Comparison of ENCODE assay signal across 26 mouse cellular contexts in genomic region chr9:63350030-63350429, GRCm38 (mm10).
"Had no signal": no experiment of that assay in that cellular context is flagged by ENCODE, and none has a peak within 500 bp of the region (broad histone marks: within the 10 kb centered on the region; RNA-seq: fewer than 3 reads in every experiment).

No protein-coding gene starts in this region.

- H3K9me3 ChIP-seq: heart, embryonic 13.5 days; heart, embryonic 15.5 days; hindbrain, embryonic 13.5 days; hindbrain, embryonic 15.5 days; kidney, embryonic 15.5 days; limb, embryonic 13.5 days; limb, embryonic 15.5 days; liver, embryonic 12.5 days had no signal

- H3K36me3 ChIP-seq: heart, embryonic 15.5 days; hindbrain, embryonic 13.5 days; hindbrain, embryonic 15.5 days; kidney, embryonic 15.5 days had no signal

- H3K27me3 ChIP-seq: heart, embryonic 13.5 days; heart, embryonic 15.5 days; hindbrain, embryonic 13.5 days; hindbrain, embryonic 15.5 days; kidney, embryonic 15.5 days; limb, embryonic 13.5 days; limb, embryonic 15.5 days; liver, embryonic 12.5 days had no signal

- H3K4me3 ChIP-seq: heart, adult 2 months; heart, embryonic 13.5 days; heart, embryonic 15.5 days; hindbrain, embryonic 13.5 days; hindbrain, embryonic 15.5 days; kidney, embryonic 15.5 days; limb, embryonic 13.5 days; limb, embryonic 15.5 days; liver, embryonic 12.5 days had no signal

- H3K4me1 ChIP-seq: limb, embryonic 15.5 days had no signal

- DNase-seq: gastrocnemius, postnatal 14 days; gastrocnemius, postnatal 36 days; heart, adult 11 months; heart, adult 2 months; heart, postnatal 14 days; heart, postnatal 36 days; kidney, adult 11 months; kidney, adult 2 months; kidney, adult 9 months; kidney, postnatal 14 days; kidney, postnatal 36 days; layer of hippocampus, adult 9-11 months; layer of hippocampus, postnatal 36 days; left cerebral cortex, postnatal 4 days had no signal

- H3K27ac ChIP-seq: heart, adult 2 months; heart, embryonic 13.5 days; heart, embryonic 15.5 days; hindbrain, embryonic 13.5 days; hindbrain, embryonic 15.5 days; hindbrain, postnatal 0 days; kidney, embryonic 15.5 days; kidney, postnatal 0 days; limb, embryonic 13.5 days; limb, embryonic 15.5 days; liver, embryonic 12.5 days; liver, embryonic 14.5 days had no signal

- H3K4me2 ChIP-seq: heart, embryonic 11.5 days; heart, embryonic 13.5 days; heart, embryonic 15.5 days; hindbrain, embryonic 13.5 days; hindbrain, embryonic 15.5 days; kidney, embryonic 15.5 days; limb, embryonic 13.5 days; limb, embryonic 15.5 days; liver, embryonic 12.5 days had no signal

- H3K9ac ChIP-seq: heart, embryonic 13.5 days; heart, embryonic 15.5 days; hindbrain, embryonic 13.5 days; hindbrain, embryonic 15.5 days; kidney, embryonic 15.5 days; limb, embryonic 13.5 days; limb, embryonic 15.5 days; liver, embryonic 12.5 days; liver, embryonic 14.5 days had no signal
